Mouse (Mus musculus) lung, embryonic 16.5 days (tissue): ENCODE data around the gene Prnd. TPM values are rescaled to one million over a fixed set of nuclear protein-coding genes. Genes with fewer than 3 reads are reported as not detected.

Source experiments
- ATAC-seq: fragments of 200-750 bp; cut with Nextera tagmentation; 2 replicates; pipeline ENCODE4 v1.8.0; 2017; ENCODE audit warnings: low read depth, mild to moderate bottlenecking, moderate library complexity
- H3K27ac ChIP-seq: fragments of 300-500 bp; sonication (generic); 2 replicates; pipeline ENCODE4 v1.5.1; 2014; ENCODE audit warnings: mild to moderate bottlenecking, control low read depth, low read length
- H3K27me3 ChIP-seq: fragments of 300-500 bp; sonication (generic); 2 replicates; pipeline ENCODE4 v1.6.1; 2014; ENCODE audit warnings: low read depth, low read length, mixed read lengths; ENCODE audit not compliant: control insufficient read depth, insufficient read depth
- H3K36me3 ChIP-seq: fragments of 300-500 bp; sonication (generic); 2 replicates; pipeline ENCODE4 v1.6.1; 2014; ENCODE audit warnings: low read length; ENCODE audit not compliant: control insufficient read depth, insufficient read depth
- H3K4me1 ChIP-seq: fragments of 300-500 bp; sonication (generic); replicated peaks from 2 replicates; pipeline ENCODE4 v1.6.1; 2014; ENCODE audit warnings: low read length, mixed read lengths; ENCODE audit not compliant: control insufficient read depth, insufficient read depth
- H3K4me2 ChIP-seq: fragments of 300-500 bp; sonication (generic); 2 replicates; pipeline ENCODE4 v1.6.1; 2014; ENCODE audit warnings: low read depth, low read length, control low read depth
- H3K4me3 ChIP-seq: fragments of 300-500 bp; sonication (generic); 2 replicates; pipeline ENCODE4 v1.5.1; 2014; ENCODE audit warnings: mild to moderate bottlenecking, low read length, control low read depth
- H3K9ac ChIP-seq: fragments of 300-500 bp; sonication (generic); 2 replicates; pipeline ENCODE4 v1.6.1; 2014; ENCODE audit warnings: low read length, control low read depth
- H3K9me3 ChIP-seq: fragments of 300-500 bp; sonication (generic); 2 replicates; pipeline ENCODE4 v1.6.1; 2016; ENCODE audit warnings: low read length; ENCODE audit not compliant: control insufficient read depth
- WGBS: fragments of 180-500 bp; shearing (Covaris S2); extraction: QIAGEN DNeasy Blood & Tissue Kit; methylation state at CpG from one replicate; pipeline ENCODE4 v1.1.7; 2014; 5-methylcytosine and 5-hydroxymethylcytosine counted together
- polyA plus RNA-seq: library from polyadenylated mRNA; unstranded; fragments of >200 nt; fragmentation: Nextera tagmentation; extraction: Ambion mirVana; gene quantifications from 2 replicates; pipeline ENCODE4 v1.2.1, GENCODE M21; 2015

The Prnd gene
- polyA plus RNA-seq: 33.6 and 38.3 TPM in 2 replicates

- Histone ChIP-seq H3K9ac (no peak within 1 kb of the TSS), H3K27ac (0 out of 2 replicates have a peak within 1 kb of the TSS, but pooled peaks have one; percentile 7), H3K4me1 (peaks cover 9% of the 10 kb centered on the region), H3K36me3 (no peaks in the 10 kb centered on the region), H3K4me3 (peak within 1 kb of the TSS; percentile 6; the same call in 1 of the 2 replicates), H3K9me3 (no peaks in the 10 kb centered on the region), H3K27me3 (no peaks in the 10 kb centered on the region; the same call in 1 of the 2 replicates), H3K4me2 (no peak within 1 kb of the TSS; the same call in 1 of the 2 replicates)
- 7% methylated on average over 11 of the region's 11 CpGs for WGBS
- peak; percentile 49 for ATAC-seq
Observed at GRCm38 (mm10) chr2:131950598-131951095, at the start of gene Prnd. TSS of gene Prnd (plus strand) at chr2:131950861.

- no peak overlapping the region for H3K9ac ChIP-seq
- H3K4me3 ChIP-seq: no peak overlapping the region
- no peak overlapping the region for H3K4me2 ChIP-seq
- H3K4me1 ChIP-seq: no peaks in the 10 kb centered on the region; the same call in 1 of the 2 replicates
- H3K36me3 ChIP-seq: no peaks in the 10 kb centered on the region
- WGBS: 13% methylated on average over 1 of the region's 3 CpGs
- no peaks in the 10 kb centered on the region for H3K27me3 ChIP-seq
- no peaks in the 10 kb centered on the region for H3K9me3 ChIP-seq
- H3K27ac ChIP-seq: no peak overlapping the region
- 0 out of 2 replicates have a peak, but pooled peaks have one; percentile 29 for ATAC-seq
Observed at GRCm38 (mm10) chr2:131902423-131902822, 48.2 kb upstream of the Prnd start.

GRCm38 (mm10) chr2:131902867-131903266 is 47.8 kb upstream of the Prnd start:
- Histone ChIP-seq H3K36me3 (no peaks in the 10 kb centered on the region), H3K27ac (no peak overlapping the region), H3K9ac (no peak overlapping the region), H3K4me2 (no peak overlapping the region), H3K27me3 (no peaks in the 10 kb centered on the region), H3K4me1 (no peaks in the 10 kb centered on the region; the same call in 1 of the 2 replicates), H3K9me3 (no peaks in the 10 kb centered on the region), H3K4me3 (no peak overlapping the region)
- ATAC-seq: peak; percentile 47; the same call in 1 of the 2 replicates
- WGBS: 29% methylated on average over 8 of the region's 8 CpGs

GRCm38 (mm10) chr2:131905025-131905424 is 45.6 kb upstream of the Prnd start:
- Histone ChIP-seq H3K27ac (no peak overlapping the region), H3K9me3 (no peaks in the 10 kb centered on the region), H3K9ac (no peak overlapping the region), H3K4me2 (no peak overlapping the region), H3K36me3 (no peaks in the 10 kb centered on the region), H3K27me3 (no peaks in the 10 kb centered on the region), H3K4me3 (no peak overlapping the region), H3K4me1 (no peaks in the 10 kb centered on the region; the same call in 1 of the 2 replicates)
- no peak for ATAC-seq
- WGBS: 41% methylated on average over 5 of the region's 5 CpGs

GRCm38 (mm10) chr2:131905776-131906175 is 44.9 kb upstream of the Prnd start:
- no peak for ATAC-seq
- peaks cover 4% of the 10 kb centered on the region for H3K4me1 ChIP-seq
- WGBS: 41% methylated on average over 6 of the region's 6 CpGs
- H3K9me3 ChIP-seq: no peaks in the 10 kb centered on the region
- no peak overlapping the region for H3K9ac ChIP-seq
- no peaks in the 10 kb centered on the region for H3K36me3 ChIP-seq
- no peak overlapping the region for H3K27ac ChIP-seq
- H3K4me2 ChIP-seq: no peak overlapping the region
- no peak overlapping the region for H3K4me3 ChIP-seq
- H3K27me3 ChIP-seq: no peaks in the 10 kb centered on the region

- H3K4me2 ChIP-seq: no peak overlapping the region
- no peak overlapping the region for H3K4me3 ChIP-seq
- H3K36me3 ChIP-seq: no peaks in the 10 kb centered on the region
- H3K27ac ChIP-seq: no peak overlapping the region
- ATAC-seq: no peak
- 81% methylated on average over 3 of the region's 3 CpGs for WGBS
- no peaks in the 10 kb centered on the region for H3K27me3 ChIP-seq
- H3K4me1 ChIP-seq: peaks cover 8% of the 10 kb centered on the region
- H3K9me3 ChIP-seq: no peaks in the 10 kb centered on the region
- H3K9ac ChIP-seq: no peak overlapping the region
Observed at GRCm38 (mm10) chr2:131906266-131906665, 44.4 kb upstream of the Prnd start.

GRCm38 (mm10) chr2:131906846-131907245 is 43.8 kb upstream of the Prnd start:
- no peak overlapping the region for H3K4me2 ChIP-seq
- 58% methylated on average over 1 of the region's 1 CpGs for WGBS
- no peaks in the 10 kb centered on the region for H3K9me3 ChIP-seq
- H3K27ac ChIP-seq: no peak overlapping the region
- H3K27me3 ChIP-seq: no peaks in the 10 kb centered on the region
- peaks cover 10% of the 10 kb centered on the region for H3K4me1 ChIP-seq
- ATAC-seq: no peak
- H3K36me3 ChIP-seq: no peaks in the 10 kb centered on the region
- no peak overlapping the region for H3K9ac ChIP-seq
- H3K4me3 ChIP-seq: no peak overlapping the region

GRCm38 (mm10) chr2:131907311-131907710 is 43.4 kb upstream of the Prnd start:
- H3K9me3 ChIP-seq: no peaks in the 10 kb centered on the region
- no peaks in the 10 kb centered on the region for H3K36me3 ChIP-seq
- H3K4me1 ChIP-seq: peaks cover 10% of the 10 kb centered on the region
- no peak overlapping the region for H3K9ac ChIP-seq
- no peak overlapping the region for H3K4me2 ChIP-seq
- ATAC-seq: no peak
- 68% methylated on average over 5 of the region's 5 CpGs for WGBS
- no peaks in the 10 kb centered on the region for H3K27me3 ChIP-seq
- H3K4me3 ChIP-seq: no peak overlapping the region
- no peak overlapping the region for H3K27ac ChIP-seq

GRCm38 (mm10) chr2:131908351-131908861 is 42.3 kb upstream of the Prnd start:
- no peak for ATAC-seq
- Histone ChIP-seq H3K36me3 (no peaks in the 10 kb centered on the region), H3K27me3 (no peaks in the 10 kb centered on the region), H3K4me2 (no peak overlapping the region), H3K4me3 (no peak overlapping the region), H3K9ac (no peak overlapping the region), H3K9me3 (no peaks in the 10 kb centered on the region), H3K27ac (no peak overlapping the region), H3K4me1 (peaks cover 10% of the 10 kb centered on the region)
- WGBS: 86% methylated on average over 7 of the region's 7 CpGs
